Mouse (Mus musculus) heart, embryonic 10.5 days (tissue): ENCODE measurements around the gene Amz2. TPM values are rescaled to one million over a fixed set of nuclear protein-coding genes. Genes with fewer than 3 reads are reported as not detected.
"Not testable (repeated sequence)": the region's sequence is repeated elsewhere in the genome, so short reads cannot be mapped to it uniquely, and the experiment has no call there.

ENCODE experiments used
- DNase-seq: peaks from one replicate; pipeline ENCODE4 v3.0.0-alpha.2; 2017; ENCODE audit warnings: low spot score
- H3K27ac ChIP-seq: fragments of 300-500 bp; sonication (generic); 2 replicates; pipeline ENCODE4 v1.5.1; 2016; ENCODE audit warnings: mild to moderate bottlenecking
- H3K27me3 ChIP-seq: fragments of 300-500 bp; sonication (generic); 2 replicates; pipeline ENCODE4 v1.6.1; 2016; ENCODE audit warnings: mild to moderate bottlenecking; ENCODE audit not compliant: poor library complexity, insufficient read depth, severe bottlenecking
- H3K36me3 ChIP-seq: fragments of 300-500 bp; sonication (generic); 2 replicates; pipeline ENCODE4 v1.6.1; 2016; ENCODE audit warnings: mild to moderate bottlenecking, moderate library complexity
- H3K4me1 ChIP-seq: fragments of 300-500 bp; sonication (generic); 2 replicates; pipeline ENCODE4 v1.6.1; 2016; ENCODE audit warnings: mild to moderate bottlenecking
- H3K4me3 ChIP-seq: fragments of 300-500 bp; sonication (generic); 2 replicates; pipeline ENCODE4 v1.5.1; 2016; ENCODE audit warnings: mild to moderate bottlenecking, moderate library complexity
- H3K9me3 ChIP-seq: fragments of 300-500 bp; sonication (generic); 2 replicates; pipeline ENCODE4 v1.6.1; 2016; ENCODE audit warnings: mild to moderate bottlenecking, moderate library complexity
- WGBS: fragments of 180-500 bp; shearing (Covaris S2); methylation state at CpG from one replicate; pipeline ENCODE4 v1.1.7; 2016; 5-methylcytosine and 5-hydroxymethylcytosine counted together
- microRNA-seq: library from miRNA; unstranded; fragments of <30 nt; microRNA quantifications from one replicate; pipeline ENCODE4, GENCODE M21; 2017
- polyA plus RNA-seq: library from polyadenylated mRNA; unstranded; fragments of >200 nt; fragmentation: Nextera tagmentation; extraction: Ambion mirVana; gene quantifications from 2 replicates; pipeline ENCODE4 v1.2.1, GENCODE M21; 2016

Gene Amz2
- polyA plus RNA-seq, 1 experiment from 2014 or later: 35.4 TPM

DNA sequence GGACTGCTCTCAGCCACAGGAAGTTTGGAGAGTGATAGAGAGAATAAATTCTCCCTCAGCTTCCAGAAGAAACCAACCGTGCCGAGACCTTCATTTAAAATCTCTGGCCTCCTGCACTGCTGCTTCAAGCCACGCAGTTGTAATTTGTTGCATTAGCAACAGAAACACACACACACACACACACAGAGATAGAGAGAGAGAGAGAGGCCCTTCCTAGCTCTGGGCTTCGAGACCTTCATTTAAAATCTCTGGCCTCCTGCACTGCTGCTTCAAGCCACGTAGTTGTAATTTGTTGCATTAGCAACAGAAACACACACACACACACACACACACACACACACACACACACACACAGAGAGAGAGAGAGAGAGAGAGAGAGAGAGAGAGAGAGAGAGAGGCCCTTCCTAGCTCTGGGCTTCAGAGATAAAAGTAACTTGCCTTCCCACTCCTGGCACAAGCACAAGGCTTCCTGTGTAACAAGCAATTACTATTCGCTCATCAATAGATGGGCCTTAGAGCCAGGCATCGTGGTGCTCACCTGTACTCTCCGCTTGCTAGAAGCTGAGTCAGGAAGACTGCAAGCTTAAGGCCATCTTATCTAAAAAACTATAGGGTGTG is 67.2 kb downstream of the Amz2 start:
- H3K4me3 ChIP-seq, H3K9me3 ChIP-seq, H3K27ac ChIP-seq, H3K27me3 ChIP-seq, DNase-seq, H3K36me3 ChIP-seq: not testable (repeated sequence)
- peaks cover 28% of the 10 kb centered on the region for H3K4me1 ChIP-seq
- 63% methylated on average over 8 of the region's 8 CpGs for WGBS

GRCm38 (mm10) chr11:109494890-109495770 is 69.4 kb downstream of the Amz2 start:
- no peak for DNase-seq
- Histone ChIP-seq H3K27me3 (peaks cover 8% of the 10 kb centered on the region; the same call in 1 of the 2 replicates), H3K9me3 (no peaks in the 10 kb centered on the region), H3K27ac (peak overlapping the region; percentile 74), H3K4me1 (peaks cover 32% of the 10 kb centered on the region), H3K4me3 (peak overlapping the region; percentile 29), H3K36me3 (no peaks in the 10 kb centered on the region)
- WGBS: 46% methylated on average over 24 of the region's 24 CpGs

- no peaks in the 10 kb centered on the region for H3K36me3 ChIP-seq
- no peaks in the 10 kb centered on the region for H3K9me3 ChIP-seq
- peak overlapping the region; percentile 74; the same call in 1 of the 2 replicates for H3K27ac ChIP-seq
- peaks cover 8% of the 10 kb centered on the region; the same call in 1 of the 2 replicates for H3K27me3 ChIP-seq
- no peak for DNase-seq
- peaks cover 32% of the 10 kb centered on the region for H3K4me1 ChIP-seq
- 59% methylated on average over 14 of the region's 14 CpGs for WGBS
- H3K4me3 ChIP-seq: 0 out of 2 replicates have a peak overlapping the region, but pooled peaks have one; percentile 29
These were observed 70.2 kb downstream of the Amz2 start for GRCm38 (mm10) chr11:109495771-109496474.

DNA sequence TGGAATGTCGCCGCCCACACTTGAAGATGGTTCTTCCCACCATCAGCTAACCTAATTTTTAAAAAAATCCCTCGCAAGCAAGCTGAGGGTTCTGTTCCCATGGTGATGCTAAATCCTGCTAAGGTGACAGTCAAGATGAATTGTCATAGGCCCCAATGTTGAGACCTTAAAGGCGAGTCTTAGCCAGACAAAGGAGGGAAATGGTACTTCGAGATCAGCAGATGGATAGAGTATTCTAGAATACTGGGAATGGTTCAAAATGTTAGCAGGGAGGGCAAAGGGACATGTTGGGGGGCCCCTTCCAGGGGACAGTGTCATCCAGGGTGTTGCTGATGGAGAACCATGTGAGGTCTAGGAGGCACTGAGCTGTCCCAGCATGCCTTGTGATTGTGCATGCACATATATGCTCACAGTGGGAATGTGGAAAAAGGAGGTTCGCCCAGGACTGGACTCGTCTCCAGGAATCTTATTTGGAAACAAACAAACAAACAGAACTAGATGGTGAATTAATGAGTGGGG is 70.8 kb downstream of the Amz2 start:
- Histone ChIP-seq H3K9me3 (no peaks in the 10 kb centered on the region), H3K27ac (no peak overlapping the region), H3K36me3 (no peaks in the 10 kb centered on the region), H3K27me3 (0 out of 2 replicates have a peak, but pooled peaks cover 4% of the 10 kb centered on the region), H3K4me1 (peaks cover 32% of the 10 kb centered on the region), H3K4me3 (no peak overlapping the region)
- no peak for DNase-seq
- 82% methylated on average over 7 of the region's 7 CpGs for WGBS

DNA sequence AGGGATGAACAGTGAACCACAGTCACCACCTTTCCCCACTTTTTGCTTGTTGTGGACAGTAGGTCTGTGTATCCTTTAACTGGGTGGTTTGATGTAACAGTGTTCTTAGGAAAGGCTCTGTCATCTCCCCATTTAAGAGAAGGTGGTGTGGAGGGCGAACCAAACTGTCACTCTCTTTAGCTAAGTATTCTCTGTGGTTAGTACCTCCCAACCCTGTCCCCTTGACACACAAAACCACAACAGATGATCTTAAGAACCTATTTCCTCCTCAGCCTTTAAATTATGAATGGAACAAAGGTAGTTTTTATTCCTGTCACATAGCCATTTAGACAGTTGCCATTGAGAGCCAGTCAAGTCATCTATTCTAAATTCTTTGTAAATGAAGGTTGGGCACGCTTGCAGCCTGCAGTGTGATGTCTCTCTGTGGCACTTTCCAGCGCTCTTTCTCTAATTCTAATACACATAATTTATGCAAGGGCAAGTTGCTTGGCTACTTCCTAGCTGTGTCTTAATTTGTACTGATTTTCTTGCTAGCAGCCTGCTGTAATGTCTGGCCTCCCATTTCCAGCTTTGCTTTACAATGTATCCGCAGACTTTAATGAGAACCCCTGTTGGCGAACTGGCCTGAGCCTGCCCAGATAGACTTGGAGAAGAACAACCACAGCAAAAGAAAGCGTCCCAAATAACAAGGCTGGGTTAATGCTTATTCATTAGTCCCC is 71.4 kb downstream of the Amz2 start:
- no peak for DNase-seq
- Histone ChIP-seq H3K27me3 (0 out of 2 replicates have a peak, but pooled peaks cover 4% of the 10 kb centered on the region), H3K9me3 (no peaks in the 10 kb centered on the region), H3K4me3 (no peak overlapping the region), H3K27ac (no peak overlapping the region), H3K4me1 (peaks cover 32% of the 10 kb centered on the region), H3K36me3 (no peaks in the 10 kb centered on the region)
- WGBS: 81% methylated on average over 6 of the region's 6 CpGs

DNA sequence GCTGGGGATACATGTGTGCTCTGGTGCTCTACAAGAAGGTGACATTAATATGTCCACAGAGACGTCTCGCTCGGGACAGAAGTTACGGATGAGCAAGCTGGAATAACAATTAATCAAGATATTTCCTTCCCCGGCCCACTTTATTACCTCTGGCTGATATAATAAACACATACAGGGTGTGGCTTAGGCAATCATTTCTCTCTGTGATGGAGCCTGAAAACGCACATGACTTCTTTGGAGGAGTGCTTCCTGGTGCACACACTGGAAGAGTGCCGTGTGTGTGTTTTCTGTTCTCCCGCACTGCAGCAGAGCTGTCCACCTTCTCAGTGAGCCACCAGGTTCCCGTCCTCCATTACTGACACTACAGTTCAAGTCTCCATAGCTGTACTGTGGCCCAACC is 72.2 kb downstream of the Amz2 start:
- WGBS: 81% methylated on average over 9 of the region's 9 CpGs
- Histone ChIP-seq H3K4me3 (no peak overlapping the region), H3K27me3 (0 out of 2 replicates have a peak, but pooled peaks cover 4% of the 10 kb centered on the region), H3K36me3 (no peaks in the 10 kb centered on the region), H3K9me3 (no peaks in the 10 kb centered on the region), H3K4me1 (peaks cover 29% of the 10 kb centered on the region), H3K27ac (0 out of 2 replicates have a peak overlapping the region, but pooled peaks have one; percentile 42)
- DNase-seq: no peak

- 88% methylated on average over 5 of the region's 5 CpGs for WGBS
These were observed 74.5 kb downstream of the Amz2 start for GRCm38 (mm10) chr11:109500206-109500605.

More at GRCm38 (mm10) chr11:109500206-109500605, 74.5 kb downstream of the Amz2 start:
- H3K9me3 ChIP-seq: no peaks in the 10 kb centered on the region
- H3K36me3 ChIP-seq: no peaks in the 10 kb centered on the region
- H3K4me1 ChIP-seq: peaks cover 22% of the 10 kb centered on the region
- H3K27ac ChIP-seq: no peak overlapping the region
- no peak overlapping the region for H3K4me3 ChIP-seq
- DNase-seq: no peak
- H3K27me3 ChIP-seq: 0 out of 2 replicates have a peak, but pooled peaks cover 4% of the 10 kb centered on the region

Small RNAs within 50 kb of the gene (microRNA-seq; reads per million reads assigned to microRNA genes)
- not detected for gene Gm25540

Other genes starting within 250 kb of the Amz2 start
- gene Rgs9, start 127.8 kb upstream of the Amz2 start, polyA plus RNA-seq: 0.75 and 1.0 TPM in 2 replicates
- gene Gna13, start 63.1 kb upstream of the Amz2 start, polyA plus RNA-seq: 20.5 and 23.4 TPM in 2 replicates
- gene 9930022D16Rik, start 12.0 kb upstream of the Amz2 start, polyA plus RNA-seq: not detected in 2 replicates
- gene Arsg, start 47.4 kb downstream of the Amz2 start, polyA plus RNA-seq: 3.3 and 4.6 TPM in 2 replicates
- gene Slc16a6, start 47.7 kb downstream of the Amz2 start, polyA plus RNA-seq: 12.7 and 16.5 TPM in 2 replicates
- gene Wipi1, start 186.0 kb downstream of the Amz2 start, polyA plus RNA-seq: 29.8 and 38.8 TPM in 2 replicates
- 365 and 443 TPM in 2 replicates for gene Prkar1a, start 223.5 kb downstream of the Amz2 start, polyA plus RNA-seq